Mouse (Mus musculus) neural tube, embryonic 11.5 days (tissue): ENCODE data around the gene Cerkl. TPM values are rescaled to one million over a fixed set of nuclear protein-coding genes. Genes with fewer than 3 reads are reported as not detected.

Source experiments
- ATAC-seq: fragments of 200-750 bp; cut with Nextera tagmentation; 2 replicates; pipeline ENCODE4 v1.8.0; 2017; ENCODE audit warnings: moderate number of reproducible peaks, mild to moderate bottlenecking, moderate TSS enrichment, moderate library complexity; ENCODE audit not compliant: insufficient read depth, low FRiP score, low TSS enrichment
- DNase-seq: peaks from one replicate; pipeline ENCODE4 v3.0.0-alpha.2; 2015; ENCODE audit warnings: low spot score
- H3K27ac ChIP-seq: fragments of 300-500 bp; sonication (generic); 2 replicates; pipeline ENCODE4 v1.5.1; 2014; ENCODE audit warnings: low read depth, mild to moderate bottlenecking, low read length
- H3K27me3 ChIP-seq: fragments of 300-500 bp; sonication (generic); 2 replicates; pipeline ENCODE4 v1.6.1; 2014; ENCODE audit warnings: mild to moderate bottlenecking, low read length, mixed read lengths; ENCODE audit not compliant: control insufficient read depth, insufficient read depth
- H3K36me3 ChIP-seq: fragments of 300-500 bp; sonication (generic); 2 replicates; pipeline ENCODE4 v1.6.1; 2014; ENCODE audit warnings: mild to moderate bottlenecking, low read length, moderate library complexity, mixed read lengths; ENCODE audit not compliant: control insufficient read depth, insufficient read depth
- H3K4me1 ChIP-seq: fragments of 300-500 bp; sonication (generic); 2 replicates; pipeline ENCODE4 v1.6.1; 2014; ENCODE audit warnings: low read length, mixed read lengths; ENCODE audit not compliant: control insufficient read depth, insufficient read depth
- H3K4me2 ChIP-seq: fragments of 300-500 bp; sonication (generic); 2 replicates; pipeline ENCODE4 v1.6.1; 2014; ENCODE audit warnings: low read depth, mild to moderate bottlenecking, moderate library complexity
- H3K4me3 ChIP-seq: fragments of 300-500 bp; sonication (generic); 2 replicates; pipeline ENCODE4 v1.5.1; 2014; ENCODE audit warnings: low read depth, low read length
- H3K9ac ChIP-seq: fragments of 300-500 bp; sonication (generic); 2 replicates; pipeline ENCODE4 v1.6.1; 2014; ENCODE audit warnings: mild to moderate bottlenecking, low read length
- H3K9me3 ChIP-seq: fragments of 300-500 bp; sonication (generic); 2 replicates; pipeline ENCODE4 v1.6.1; 2016; ENCODE audit warnings: low read length; ENCODE audit not compliant: control insufficient read depth
- WGBS: fragments of 180-500 bp; shearing (Covaris S2); extraction: QIAGEN DNeasy Blood & Tissue Kit; methylation state at CpG from one replicate; pipeline ENCODE4 v1.1.7; 2014; 5-methylcytosine and 5-hydroxymethylcytosine counted together
- polyA plus RNA-seq: library from polyadenylated mRNA; unstranded; fragments of >200 nt; fragmentation: Nextera tagmentation; extraction: Ambion mirVana; gene quantifications from 2 replicates; pipeline ENCODE4 v1.2.1, GENCODE M21; 2014

The Cerkl gene
- polyA plus RNA-seq, 1 experiment from 2014 or later: 6.2 TPM

GRCm38 (mm10) chr2:79371326-79372153 is 85.0 kb downstream of the Cerkl start:
- Histone ChIP-seq H3K27me3 (no peaks in the 10 kb centered on the region), H3K27ac (no peak overlapping the region), H3K4me2 (no peak overlapping the region), H3K4me3 (no peak overlapping the region), H3K4me1 (no peaks in the 10 kb centered on the region), H3K9me3 (no peaks in the 10 kb centered on the region), H3K36me3 (no peaks in the 10 kb centered on the region), H3K9ac (no peak overlapping the region)
- 91% methylated on average over 7 of the region's 7 CpGs for WGBS
- DNase-seq (no peak), ATAC-seq (no peak)

GRCm38 (mm10) chr2:79370711-79371312 is 85.8 kb downstream of the Cerkl start:
- no peak overlapping the region for H3K4me2 ChIP-seq
- no peaks in the 10 kb centered on the region for H3K27me3 ChIP-seq
- no peaks in the 10 kb centered on the region for H3K9me3 ChIP-seq
- H3K36me3 ChIP-seq: no peaks in the 10 kb centered on the region
- H3K4me3 ChIP-seq: no peak overlapping the region
- DNase-seq (no peak), ATAC-seq (no peak)
- no peaks in the 10 kb centered on the region for H3K4me1 ChIP-seq
- 86% methylated on average over 9 of the region's 9 CpGs for WGBS
- no peak overlapping the region for H3K27ac ChIP-seq
- no peak overlapping the region for H3K9ac ChIP-seq

- H3K9me3 ChIP-seq: no peaks in the 10 kb centered on the region
- DNase-seq: no peak
- no peaks in the 10 kb centered on the region for H3K4me1 ChIP-seq
- 81% methylated on average over 4 of the region's 4 CpGs for WGBS
- no peaks in the 10 kb centered on the region for H3K36me3 ChIP-seq
- H3K4me3 ChIP-seq: no peak overlapping the region
- no peak for ATAC-seq
- no peak overlapping the region for H3K4me2 ChIP-seq
- no peak overlapping the region for H3K27ac ChIP-seq
- H3K9ac ChIP-seq: no peak overlapping the region
- H3K27me3 ChIP-seq: no peaks in the 10 kb centered on the region
These were observed 86.7 kb downstream of the Cerkl start for GRCm38 (mm10) chr2:79369905-79370304.

GRCm38 (mm10) chr2:79369061-79369524 is 87.5 kb downstream of the Cerkl start:
- Histone ChIP-seq H3K4me2 (no peak overlapping the region), H3K27ac (no peak overlapping the region), H3K36me3 (no peaks in the 10 kb centered on the region), H3K4me3 (no peak overlapping the region), H3K4me1 (no peaks in the 10 kb centered on the region), H3K9ac (no peak overlapping the region), H3K9me3 (no peaks in the 10 kb centered on the region), H3K27me3 (no peaks in the 10 kb centered on the region)
- ATAC-seq: no peak
- WGBS: 55% methylated on average over 7 of the region's 7 CpGs
- peak; percentile 24 for DNase-seq

- no peaks in the 10 kb centered on the region for H3K9me3 ChIP-seq
- DNase-seq: no peak
- H3K4me2 ChIP-seq: no peak overlapping the region
- H3K36me3 ChIP-seq: no peaks in the 10 kb centered on the region
- no peaks in the 10 kb centered on the region for H3K27me3 ChIP-seq
- H3K27ac ChIP-seq: no peak overlapping the region
- no peak overlapping the region for H3K4me3 ChIP-seq
- H3K4me1 ChIP-seq: no peaks in the 10 kb centered on the region
- no peak for ATAC-seq
- WGBS: 87% methylated on average over 12 of the region's 12 CpGs
- H3K9ac ChIP-seq: no peak overlapping the region
These were observed 87.9 kb downstream of the Cerkl start for GRCm38 (mm10) chr2:79368661-79369060.

GRCm38 (mm10) chr2:79367451-79368450 is 88.8 kb downstream of the Cerkl start:
- no peak for ATAC-seq
- Histone ChIP-seq H3K4me1 (no peaks in the 10 kb centered on the region), H3K9me3 (no peaks in the 10 kb centered on the region), H3K36me3 (no peaks in the 10 kb centered on the region), H3K4me3 (no peak overlapping the region), H3K27me3 (no peaks in the 10 kb centered on the region), H3K27ac (no peak overlapping the region), H3K9ac (no peak overlapping the region), H3K4me2 (no peak overlapping the region)
- WGBS: 76% methylated on average over 18 of the region's 18 CpGs
- no peak for DNase-seq

GRCm38 (mm10) chr2:79363920-79364319 is 92.7 kb downstream of the Cerkl start:
- Histone ChIP-seq H3K4me1 (no peaks in the 10 kb centered on the region), H3K27me3 (no peaks in the 10 kb centered on the region), H3K4me2 (no peak overlapping the region), H3K36me3 (no peaks in the 10 kb centered on the region), H3K9me3 (no peaks in the 10 kb centered on the region), H3K4me3 (no peak overlapping the region), H3K27ac (no peak overlapping the region), H3K9ac (no peak overlapping the region)
- ATAC-seq (no peak), DNase-seq (no peak)
- 76% methylated on average over 6 of the region's 6 CpGs for WGBS

GRCm38 (mm10) chr2:79362029-79362428 is 94.6 kb downstream of the Cerkl start:
- WGBS: 80% methylated on average over 6 of the region's 6 CpGs
- H3K36me3 ChIP-seq: no peaks in the 10 kb centered on the region
- no peak for ATAC-seq
- H3K4me2 ChIP-seq: no peak overlapping the region
- H3K9me3 ChIP-seq: no peaks in the 10 kb centered on the region
- H3K27me3 ChIP-seq: no peaks in the 10 kb centered on the region
- H3K9ac ChIP-seq: no peak overlapping the region
- H3K4me1 ChIP-seq: no peaks in the 10 kb centered on the region
- no peak overlapping the region for H3K27ac ChIP-seq
- no peak for DNase-seq
- no peak overlapping the region for H3K4me3 ChIP-seq
